Mouse (Mus musculus) telencephalon, adult 2 months (tissue): ENCODE measurements at regions not wholly inside any gene's neighbourhood (a gene's known extent, or its start where the extent isn't known, plus 50 kb on each side); places are given as distances from the start of the nearest gene placed in this dataset.

ENCODE experiments used
- DNase-seq: peaks from one replicate; pipeline ENCODE4 v3.0.0-alpha.2; 2011; ENCODE audit warnings: low read depth, low spot score

DNA sequence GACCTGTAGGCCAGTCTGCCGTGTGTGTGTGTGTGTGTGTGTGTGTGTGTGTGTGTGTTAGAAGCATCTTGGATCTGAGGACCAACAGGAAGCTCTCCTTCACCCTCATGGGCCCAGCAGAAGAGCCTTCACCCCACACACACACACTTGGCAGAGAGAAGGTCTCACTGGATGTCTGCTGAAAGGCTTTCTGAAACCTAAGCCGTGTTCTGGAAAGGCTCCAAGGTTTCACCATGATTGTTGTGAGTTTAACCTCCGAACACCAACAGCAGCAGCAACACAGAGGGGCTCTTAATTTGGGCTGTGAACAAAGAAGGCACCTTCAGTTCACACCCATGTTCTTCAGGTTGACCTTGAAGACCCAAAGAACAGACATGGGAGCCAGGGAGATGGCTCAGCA lies 124.9 kb upstream of the Dynlrb2 start:
- DNase-seq: no peak

DNA sequence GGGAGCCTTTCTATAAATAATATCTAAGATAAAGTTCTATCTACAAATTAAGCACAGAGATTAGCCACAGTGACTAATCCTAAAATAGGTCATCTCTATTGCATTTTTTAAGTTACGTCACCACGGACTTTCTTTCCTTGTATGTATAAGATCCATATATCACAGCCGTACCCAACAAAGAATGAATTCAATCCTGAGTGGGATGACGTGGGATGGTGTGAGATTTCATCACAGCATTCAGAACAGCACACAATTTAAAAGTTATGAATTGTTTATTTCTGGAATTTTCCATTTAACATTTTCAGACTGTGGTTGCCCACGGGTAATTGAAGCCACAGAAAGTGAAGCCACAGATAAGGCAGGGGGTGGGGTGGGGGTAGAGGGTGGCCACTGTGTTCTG lies 129.0 kb upstream of the Dynlrb2 start:
- peak; percentile 10 for DNase-seq

DNA sequence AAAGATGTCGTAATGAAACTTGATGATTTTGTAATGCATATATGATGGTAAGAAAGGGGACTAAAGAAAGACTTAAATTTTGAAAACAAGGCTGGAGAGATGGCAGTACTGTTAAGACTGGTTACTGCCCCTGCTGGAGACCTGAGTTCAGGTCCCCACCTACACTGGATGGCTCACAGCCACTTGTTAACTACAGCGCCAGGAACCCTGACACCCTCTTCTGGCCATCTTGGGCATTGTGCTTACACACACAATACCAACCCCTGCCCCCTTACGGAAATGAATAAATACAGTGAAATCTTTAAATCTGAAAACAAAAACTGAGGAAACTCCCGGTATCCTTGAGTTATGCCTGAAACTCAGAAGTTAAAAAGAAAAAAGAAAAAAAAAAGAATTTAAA lies 131.7 kb upstream of the Dynlrb2 start:
- no peak for DNase-seq

DNA sequence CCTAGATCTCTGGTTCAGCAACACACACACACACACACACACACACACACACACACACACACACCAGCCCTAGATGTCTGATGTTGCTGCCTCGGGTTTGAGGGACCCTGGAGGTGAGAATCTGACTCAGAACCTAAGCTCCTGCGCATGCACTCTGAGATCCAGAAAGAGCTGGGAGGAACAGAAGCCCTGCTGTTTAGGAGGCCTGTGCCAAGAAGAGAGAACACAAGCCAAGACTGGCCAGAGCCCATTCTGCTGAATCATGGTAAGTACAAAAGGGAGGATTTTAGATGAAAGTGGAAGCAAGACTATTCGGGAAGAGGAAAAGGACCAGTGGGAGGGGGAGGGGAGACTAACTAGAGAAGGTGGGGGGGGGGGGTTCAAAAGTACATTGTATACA lies 132.2 kb upstream of the Dynlrb2 start:
- DNase-seq: peak; percentile 43

DNA sequence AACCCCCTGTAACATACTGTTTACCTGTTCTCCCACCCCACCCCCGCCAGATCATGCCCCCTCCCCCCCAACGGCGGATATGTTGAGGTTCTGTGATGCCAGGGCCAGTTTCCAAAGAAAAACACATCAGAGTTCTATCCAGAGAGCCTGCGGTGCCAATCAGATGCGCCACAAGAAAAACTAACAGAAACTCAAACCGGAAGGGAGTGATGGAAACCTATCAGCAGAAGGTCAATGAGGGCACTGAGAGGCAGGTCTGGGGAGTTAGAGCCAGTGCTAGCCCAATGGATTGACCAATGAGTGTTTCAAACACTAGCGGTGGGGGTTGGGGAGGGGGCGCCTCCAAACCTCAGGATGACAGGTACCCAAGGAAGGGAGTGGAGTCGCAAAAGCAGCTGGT lies 132.7 kb upstream of the Dynlrb2 start:
- DNase-seq: no peak

DNA sequence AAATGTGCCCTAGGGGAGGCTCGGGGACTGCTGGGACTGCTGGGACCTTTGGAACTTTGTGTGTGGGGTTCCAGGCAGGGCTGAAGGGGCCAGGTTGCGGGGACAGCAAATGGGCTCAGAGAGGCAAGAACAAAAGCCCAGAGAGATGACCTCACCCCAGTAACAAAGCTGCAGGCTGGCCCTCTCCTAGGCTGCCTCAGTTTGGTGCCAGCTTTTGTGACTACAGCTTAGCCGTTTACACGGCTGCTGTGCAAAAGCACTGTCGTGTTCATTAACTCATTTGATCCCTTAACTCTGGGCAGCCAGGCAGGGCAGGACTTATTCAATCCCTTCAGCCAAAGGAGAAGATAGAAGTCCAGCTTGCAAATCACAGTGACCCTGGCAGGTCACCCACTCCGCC lies 137.3 kb upstream of the Dynlrb2 start:
- no peak for DNase-seq

DNA sequence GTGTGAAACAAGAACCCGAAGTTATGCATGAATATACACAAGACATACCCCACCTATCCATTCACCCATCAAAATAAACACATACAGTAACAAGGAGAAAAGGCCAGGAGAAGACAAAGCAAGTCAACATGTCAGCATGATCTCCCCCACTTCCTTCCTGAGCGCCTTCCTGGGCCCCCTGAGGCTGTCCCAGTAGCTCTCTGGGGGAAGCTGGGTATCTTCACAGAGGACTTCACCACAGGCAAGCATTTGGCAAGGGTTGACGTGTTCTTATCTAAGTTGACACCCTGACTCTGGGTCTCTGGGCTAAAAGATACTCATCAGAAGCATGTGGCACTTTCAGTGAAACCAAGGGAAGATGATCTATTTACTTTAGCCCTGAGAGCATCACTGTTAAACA lies 138.1 kb upstream of the Dynlrb2 start:
- DNase-seq: no peak

DNA sequence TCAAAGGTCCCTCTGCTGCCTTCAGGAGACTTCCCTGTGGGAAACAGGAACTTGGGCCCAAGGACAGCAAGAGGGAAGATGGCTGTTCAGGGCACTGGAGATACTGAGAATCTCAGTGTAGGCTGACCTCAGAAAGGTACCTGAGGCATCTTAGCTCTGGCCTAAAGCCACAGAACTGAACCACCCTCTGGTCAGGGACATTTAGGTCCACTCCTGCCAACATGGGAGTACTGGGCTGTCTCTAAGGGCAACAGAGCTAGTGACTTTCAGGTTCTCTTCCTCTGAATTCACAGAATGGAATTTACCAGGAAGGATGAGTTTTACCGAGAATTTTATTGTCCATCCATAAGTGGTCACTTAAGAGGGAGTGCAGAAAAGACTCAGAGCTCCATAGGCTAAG lies 140.0 kb upstream of the Dynlrb2 start:
- no peak for DNase-seq

DNA sequence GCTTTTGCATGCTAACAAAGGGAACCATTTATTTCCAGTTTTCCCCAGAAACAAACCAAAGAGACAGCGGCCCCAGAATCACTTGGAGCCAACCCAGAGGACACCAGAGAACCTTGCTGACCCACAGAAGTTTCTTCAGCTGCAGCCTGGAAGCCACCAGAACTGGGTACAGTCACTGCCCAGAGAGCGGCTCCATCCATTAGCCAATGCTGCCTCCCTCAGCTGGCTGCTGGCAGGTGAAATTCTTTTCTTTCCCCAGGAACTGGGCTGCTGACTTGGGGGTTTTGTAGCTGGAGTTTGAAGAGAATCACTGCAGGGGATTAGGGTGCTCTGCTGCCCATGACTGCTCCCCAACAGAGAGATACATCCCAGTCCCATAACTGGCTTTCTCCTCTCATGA lies 140.6 kb upstream of the Dynlrb2 start:
- no peak for DNase-seq

DNA sequence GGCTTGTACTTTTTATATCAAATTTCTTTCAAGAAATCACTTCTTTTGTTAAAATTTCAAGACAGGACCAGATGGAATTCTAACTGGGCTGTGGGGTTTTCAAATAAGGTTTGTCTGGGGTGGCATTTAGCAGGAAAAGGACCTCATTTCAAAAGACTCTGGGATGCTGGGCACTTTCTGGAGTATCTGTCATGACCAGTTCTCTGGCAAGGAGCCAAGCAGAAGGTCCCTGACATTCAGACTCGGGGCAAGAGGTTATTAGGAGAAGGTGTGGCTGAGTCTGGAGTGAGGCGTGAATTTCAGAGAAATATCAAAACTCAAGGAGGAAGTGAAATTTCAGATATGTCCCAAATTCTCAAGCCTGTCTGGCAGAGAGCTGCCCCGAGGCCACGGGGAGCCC lies 142.4 kb upstream of the Dynlrb2 start:
- no peak for DNase-seq

DNA sequence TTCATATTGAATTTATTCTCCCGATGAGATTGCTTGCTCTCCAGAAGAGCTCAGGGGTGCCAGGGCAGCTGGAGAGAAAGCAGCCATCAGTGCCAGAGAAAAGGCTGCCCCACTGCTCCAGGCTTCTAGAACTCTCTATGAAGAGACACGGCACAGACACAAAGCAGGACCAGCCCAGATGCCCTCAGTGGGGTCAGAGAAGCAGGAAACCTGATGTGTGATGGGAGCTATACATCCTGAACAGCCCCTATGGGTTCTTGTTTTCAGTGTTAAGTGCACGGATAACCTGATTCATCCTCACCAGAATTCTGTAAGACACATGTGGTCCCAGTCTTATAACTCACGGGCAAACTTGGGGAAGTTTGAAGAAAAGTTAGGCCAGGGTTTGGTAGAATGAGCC lies 145.0 kb upstream of the Dynlrb2 start:
- DNase-seq: no peak

DNA sequence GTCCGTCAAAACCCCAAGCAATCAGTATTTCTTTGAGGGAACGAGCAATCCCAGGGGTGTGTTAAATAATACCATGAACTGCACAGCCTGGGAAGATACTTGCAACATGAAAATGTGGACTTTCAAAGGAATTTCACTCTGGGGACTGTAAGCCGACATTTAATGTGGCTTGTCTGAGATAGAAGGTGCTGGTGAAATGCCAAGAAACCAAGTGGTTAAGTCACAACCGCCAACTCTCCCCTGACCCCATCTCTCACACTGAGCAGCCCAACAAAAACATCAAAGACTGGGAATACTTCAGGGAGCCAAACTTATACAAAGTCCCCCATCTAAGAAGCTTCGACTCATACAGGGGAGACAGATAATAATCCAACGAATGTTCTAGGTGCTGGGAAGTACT lies 150.0 kb upstream of the Dynlrb2 start:
- DNase-seq: no peak

DNA sequence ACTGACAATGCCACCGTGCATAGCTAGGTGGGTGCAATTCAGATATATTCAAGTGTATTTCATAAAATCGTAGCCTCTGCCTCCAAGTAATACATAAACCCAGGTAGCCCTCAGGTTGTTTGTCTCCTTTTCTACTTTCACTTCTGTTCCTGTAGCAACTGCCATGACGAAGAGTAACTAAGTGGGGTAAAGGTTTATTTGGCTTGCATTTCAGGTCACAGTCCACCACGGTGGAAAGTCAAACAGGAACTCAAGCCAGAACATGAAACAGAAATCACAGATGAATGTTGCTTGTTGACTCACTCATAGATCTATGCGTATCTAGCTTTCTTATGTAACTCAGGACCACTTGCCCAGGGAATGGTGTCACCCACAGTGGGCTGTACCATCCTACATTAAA lies 150.9 kb upstream of the Dynlrb2 start:
- no peak for DNase-seq

DNA sequence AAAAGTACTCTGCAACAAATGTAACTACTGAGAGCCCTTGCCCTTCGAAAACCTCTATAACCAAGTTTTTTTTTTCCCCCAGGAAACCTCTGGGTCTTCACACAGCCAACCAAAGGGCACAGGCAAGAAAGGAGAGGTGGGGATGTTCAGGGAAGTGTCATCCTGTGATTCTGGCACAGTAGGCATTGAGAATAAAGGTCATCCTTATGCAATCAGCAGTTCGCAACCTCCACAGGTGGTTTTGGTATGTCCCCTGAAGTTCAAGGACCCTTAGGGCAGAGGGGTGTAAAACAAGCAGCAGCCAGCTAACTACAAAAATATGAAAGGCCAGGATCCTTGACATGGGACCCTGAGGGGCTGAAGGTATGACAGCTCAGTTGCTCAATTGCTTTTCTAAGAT lies 152.1 kb upstream of the Dynlrb2 start:
- DNase-seq: no peak

DNA sequence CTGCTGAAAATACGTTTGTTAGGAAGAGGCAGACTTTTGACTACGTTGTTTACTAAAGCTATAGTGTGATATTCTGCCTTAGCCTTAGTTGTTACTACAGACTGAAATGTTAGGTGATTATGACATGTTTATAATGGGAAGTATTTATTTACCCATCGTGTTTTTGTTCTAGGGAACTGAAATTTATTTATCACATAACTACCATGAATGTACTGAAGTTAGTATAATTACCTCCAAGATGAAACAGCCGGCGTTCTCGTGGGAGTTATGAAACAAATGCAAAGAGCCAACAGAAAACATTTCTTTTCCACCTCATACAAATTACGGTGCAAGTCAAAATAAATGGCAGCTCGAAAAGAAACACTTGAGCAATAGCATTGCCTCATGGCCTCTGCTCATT lies 155.8 kb upstream of the Dynlrb2 start:
- no peak for DNase-seq

DNA sequence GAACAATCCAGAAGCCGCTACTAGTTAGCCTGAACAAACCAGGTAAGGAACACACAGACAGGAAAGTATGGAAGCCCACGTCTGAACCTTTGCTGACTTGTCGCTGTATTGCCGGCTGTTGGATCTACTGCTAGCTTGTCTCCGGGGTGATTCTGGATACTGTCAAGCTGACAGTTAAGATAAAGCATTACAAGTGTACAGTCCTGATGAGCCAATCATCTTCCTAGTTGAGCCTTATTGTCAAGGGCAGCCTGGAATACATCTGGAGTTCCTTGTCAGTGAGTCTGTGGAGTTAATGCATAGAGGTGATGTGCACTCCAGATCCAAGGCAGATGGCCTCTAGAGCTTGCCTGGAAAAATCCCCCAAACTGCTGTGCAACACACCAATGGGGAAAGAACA lies 157.8 kb upstream of the Dynlrb2 start:
- DNase-seq: no peak

DNA sequence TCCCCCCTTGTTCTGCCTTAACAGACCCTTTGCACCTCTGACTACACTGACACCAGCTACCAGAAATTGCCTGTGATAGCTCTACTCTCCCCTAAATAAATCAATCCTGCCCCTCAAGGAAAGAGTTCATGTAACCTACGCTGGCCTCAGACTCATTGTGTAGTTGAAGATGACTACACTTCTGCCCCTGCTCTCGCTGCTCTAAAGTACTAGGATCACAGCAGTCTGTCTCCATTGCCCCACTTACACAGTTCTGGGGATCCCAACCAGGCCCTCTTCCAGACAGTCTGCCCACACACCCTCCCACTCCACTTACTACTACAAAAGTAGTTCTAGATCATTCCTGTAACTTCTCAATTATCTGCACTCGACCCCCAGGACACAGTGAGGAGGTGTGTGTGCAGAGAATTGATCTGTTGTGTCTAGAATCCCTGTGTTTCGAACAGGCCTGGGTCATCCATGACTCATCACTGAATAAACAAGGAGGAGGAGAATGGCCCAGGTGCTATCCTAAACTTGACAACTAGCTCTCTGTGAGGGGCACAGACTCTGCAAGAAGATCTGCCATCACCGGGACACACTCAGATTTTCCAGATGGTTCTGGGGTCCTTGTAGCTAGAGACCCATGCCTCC lies 160.1 kb upstream of the Dynlrb2 start:
- DNase-seq: no peak

DNA sequence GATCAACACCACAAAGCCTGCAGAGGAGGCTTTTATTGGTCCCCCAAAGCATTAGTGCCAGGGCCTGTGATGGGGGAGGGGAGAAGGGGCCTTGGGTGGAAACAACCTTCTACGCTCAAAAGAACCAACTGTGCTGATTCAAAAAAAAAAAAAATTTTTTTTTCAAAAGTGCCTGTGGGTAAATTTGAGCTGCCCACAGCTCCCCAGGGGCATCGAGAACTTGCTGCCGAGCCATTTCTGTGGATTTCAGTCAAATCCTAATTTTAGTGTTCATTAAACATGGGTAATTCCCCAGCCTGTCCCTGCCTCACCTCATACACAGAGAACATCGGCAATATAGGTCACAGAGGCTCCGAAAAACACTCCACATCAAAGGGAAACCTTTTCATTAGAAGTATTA lies 161.2 kb upstream of the Dynlrb2 start:
- no peak for DNase-seq

DNA sequence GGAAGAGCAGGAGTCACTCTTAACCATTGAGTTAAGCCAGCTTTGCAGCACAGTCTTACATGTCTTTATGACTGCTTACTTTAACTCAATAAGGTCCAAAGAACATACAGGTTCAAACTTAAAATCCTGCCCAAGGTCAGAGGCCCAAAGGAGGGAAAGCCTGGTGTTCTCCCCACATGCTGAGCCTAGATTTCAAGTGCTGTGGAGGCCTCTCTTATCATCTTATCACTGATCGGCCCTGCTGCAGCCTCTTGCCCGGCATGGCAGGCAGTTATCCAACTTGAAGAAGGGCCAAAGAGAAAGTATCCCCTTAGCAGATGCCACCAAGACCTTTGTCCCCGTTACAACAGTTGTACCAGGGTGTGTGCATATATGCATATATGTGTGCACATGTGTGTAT lies 170.0 kb upstream of the Dynlrb2 start:
- DNase-seq: no peak

DNA sequence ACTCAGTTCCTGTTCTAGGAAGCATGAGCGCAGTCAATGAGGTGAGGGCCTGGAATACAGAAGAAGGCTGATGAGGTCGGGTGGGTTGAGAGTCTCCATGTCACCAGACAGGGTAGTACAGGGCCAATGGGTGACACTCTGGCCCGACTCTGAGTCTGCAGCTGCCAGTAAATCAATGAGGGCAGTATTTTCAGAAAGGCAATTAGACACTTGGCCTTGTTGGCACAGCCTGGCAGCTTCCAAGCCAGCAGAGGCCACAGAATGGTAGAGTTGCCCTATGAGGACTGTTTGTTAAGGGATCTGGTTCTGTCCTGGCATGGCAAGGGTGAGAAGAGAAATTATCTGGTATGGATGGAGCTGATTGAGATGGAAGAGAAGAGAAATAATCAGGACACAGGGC lies 170.7 kb upstream of the Dynlrb2 start:
- no peak for DNase-seq

DNA sequence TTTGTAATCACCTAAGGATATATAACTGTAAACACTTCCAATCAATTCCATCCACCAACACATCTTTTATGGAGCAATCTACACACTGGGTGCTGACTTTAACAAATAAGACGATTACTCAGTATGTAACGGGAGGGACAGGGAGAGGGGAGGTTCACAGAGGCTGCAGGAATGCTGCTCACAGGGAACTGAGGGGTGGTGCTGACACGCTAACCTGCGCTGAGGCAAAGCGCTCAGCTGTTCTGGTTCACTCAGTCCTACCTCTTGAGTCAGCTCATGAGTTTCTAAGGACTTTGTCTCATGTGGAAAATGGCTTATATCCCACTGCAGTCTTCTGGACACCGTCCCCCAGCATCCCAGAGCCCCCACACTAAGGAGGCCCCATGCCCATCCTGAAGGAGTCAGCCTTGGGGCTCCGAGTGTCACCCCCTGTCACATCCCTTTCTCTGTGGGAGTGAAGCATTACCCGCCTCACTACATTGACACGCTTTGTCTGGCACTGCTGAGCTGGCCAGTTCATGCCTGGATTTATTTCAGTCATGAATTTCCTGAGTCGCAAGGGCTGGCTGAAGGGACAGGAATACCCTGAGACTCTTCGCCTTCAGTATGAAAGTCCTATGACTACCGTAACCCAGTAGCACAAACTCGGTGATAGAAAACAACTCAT lies 184.6 kb upstream of the Dynlrb2 start:
- DNase-seq: no peak

DNA sequence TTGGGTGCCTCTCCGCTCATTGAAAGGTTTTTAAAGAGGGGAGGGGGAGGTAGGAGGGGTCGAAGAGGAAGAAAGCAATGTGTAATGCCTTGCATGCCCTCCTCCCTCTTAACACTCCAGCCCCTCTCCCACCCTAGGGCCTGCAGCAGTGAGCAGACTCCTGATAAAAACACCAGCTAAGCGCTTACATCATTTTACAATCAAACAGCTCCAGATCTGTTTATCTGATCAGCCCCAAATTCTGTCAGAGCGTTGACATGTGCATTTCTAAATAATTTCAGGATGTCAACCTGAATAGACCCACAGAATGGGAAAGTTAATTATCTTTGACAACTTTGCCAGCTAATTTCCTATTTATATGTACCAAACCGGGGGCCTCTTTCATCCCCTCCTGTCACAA lies 189.4 kb upstream of the Dynlrb2 start:
- DNase-seq: no peak

DNA sequence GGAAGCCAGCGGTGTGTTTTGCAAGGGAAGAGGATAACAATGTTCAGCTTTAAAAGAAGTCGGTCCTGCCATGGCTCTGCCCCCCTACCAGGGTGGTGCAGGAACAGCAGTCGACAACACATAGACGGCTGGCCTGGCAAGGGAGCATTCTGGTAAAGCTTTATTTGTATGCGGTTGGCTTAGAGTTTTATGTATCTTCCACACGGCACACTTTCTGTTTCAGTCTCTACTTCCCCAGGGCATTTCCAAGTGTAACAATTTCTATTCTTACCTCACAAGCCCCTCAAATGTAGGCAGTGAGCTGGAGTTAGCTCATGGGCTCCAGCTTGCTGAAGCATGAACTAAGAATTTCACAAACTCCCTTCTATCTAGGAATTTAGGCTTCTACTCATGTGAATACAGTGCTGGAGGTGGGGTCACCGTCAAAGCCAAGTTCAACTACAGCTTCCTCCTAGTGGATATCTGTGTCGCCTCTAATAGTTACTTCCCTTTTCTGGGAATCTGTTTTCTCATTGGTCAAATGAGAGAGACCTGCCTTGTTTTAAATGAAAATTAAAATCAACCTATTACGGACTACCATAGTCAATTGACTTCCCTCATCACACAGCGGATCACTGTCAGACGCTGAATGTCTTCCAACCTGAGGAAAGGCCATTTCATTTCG lies 190.2 kb upstream of the Dynlrb2 start:
- DNase-seq: no peak
